Mouse (Mus musculus) heart, adult 2 months (tissue): ENCODE data around the gene Syt11. TPM values are rescaled to one million over a fixed set of nuclear protein-coding genes. Genes with fewer than 3 reads are reported as not detected.
"Not testable (repeated sequence)": the region's sequence is repeated elsewhere in the genome, so short reads cannot be mapped to it uniquely, and the experiment has no call there.

ENCODE experiments used
- DNase-seq, 2 experiments: peaks; one replicate each; pipeline ENCODE4 v3.0.0; 2021
- H3K27ac ChIP-seq: fragments of 200-600 bp; 2 replicates; pipeline ENCODE4 v1.8.1; 2022
- H3K27me3 ChIP-seq: fragments of 200-500 bp; 2 replicates; pipeline ENCODE4 v1.6.1; 2012; ENCODE audit warnings: mild to moderate bottlenecking, low read length, inconsistent platforms, mixed read lengths; ENCODE audit not compliant: control insufficient read depth, insufficient read depth
- H3K36me3 ChIP-seq: fragments of 200-500 bp; 2 replicates; pipeline ENCODE4 v1.6.1; 2012; ENCODE audit warnings: low read length, inconsistent platforms; ENCODE audit not compliant: control insufficient read depth, insufficient read depth
- H3K4me1 ChIP-seq: fragments of 200-500 bp; 2 replicates; pipeline ENCODE4 v1.6.1; 2011; ENCODE audit warnings: low read length; ENCODE audit not compliant: control insufficient read depth, insufficient read depth
- H3K4me3 ChIP-seq: fragments of 200-600 bp; 2 replicates; pipeline ENCODE4 v1.8.1; 2022
- H3K79me2 ChIP-seq: fragments of 200-500 bp; replicated peaks from 2 replicates; pipeline ENCODE4 v1.6.1; 2012; ENCODE audit warnings: mild to moderate bottlenecking, inconsistent platforms, low read length, moderate library complexity, mixed read lengths; ENCODE audit not compliant: control insufficient read depth, insufficient read depth
- H3K9ac ChIP-seq: fragments of 200-500 bp; 2 replicates; pipeline ENCODE4 v1.6.1; 2012; ENCODE audit warnings: low read depth, mild to moderate bottlenecking, control low read depth, inconsistent platforms, low read length, mixed read lengths
- CTCF ChIP-seq: fragments of 200-600 bp; IDR thresholded peaks from 2 replicates; pipeline ENCODE4 v1.8.1; 2022; ENCODE audit warnings: antibody characterized with exemption, mild to moderate bottlenecking, moderate library complexity
- EP300 ChIP-seq: fragments of 200-500 bp; IDR thresholded peaks from 2 replicates; pipeline ENCODE4 v1.6.1; 2011; ENCODE audit warnings: low read depth, low read length, control low read depth; ENCODE audit not compliant: insufficient read depth
- POLR2A ChIP-seq: fragments of 200-500 bp; IDR thresholded peaks from 2 replicates; pipeline ENCODE4 v1.6.1; 2011; ENCODE audit warnings: mild to moderate bottlenecking, low read depth, low read length, control low read depth; ENCODE audit not compliant: insufficient read depth
- WGBS: fragments of 180-500 bp; shearing (Covaris S2); methylation state at CpG from one replicate; pipeline ENCODE4 v1.1.7; 2018; 5-methylcytosine and 5-hydroxymethylcytosine counted together
- intact Hi-C: fragments of 180-260 bp; cut with DNase I; formaldehyde crosslinking; loops from one replicate; pipeline ENCODE4 v1.15.1; 2025
- long read RNA-seq: library from polyadenylated mRNA; stranded (forward); transcript quantifications from one replicate; pipeline ENCODE4 v2.0.0, GENCODE M21; 2021
- polyA plus RNA-seq: library from polyadenylated mRNA; depleted of rRNA; stranded (reverse); fragments of >200 nt; gene quantifications from 2 replicates; pipeline ENCODE4 v1.2.3, GENCODE M21; 2012; rRNA removed
- total RNA-seq, 2 experiments: library from RNA; stranded (reverse); gene quantifications; 2 replicates each; pipeline ENCODE4 v1.2.3; 2021

Gene Syt11
- total RNA-seq (1 to 10 TPM; 6.6 to 7.9 TPM), polyA plus RNA-seq (10.2 and 18.2 TPM in 2 replicates)
- long read RNA-seq, full-length matches to known transcripts, result 3 of 4 reads
- long read RNA-seq, partial matches to known transcripts, result 0 of 4 reads
- long read RNA-seq, other reads (novel, unspliced or antisense), result 1 of 4 reads

- intact Hi-C loops, H3K36me3 ChIP-seq, H3K27me3 ChIP-seq, H3K79me2 ChIP-seq, H3K4me1 ChIP-seq: not testable (repeated sequence)
- DNase-seq, result peak; percentile 56 to 64
- peak; percentile 67; the same call in 1 of the 2 replicates for TF ChIP-seq POLR2A
- Histone ChIP-seq H3K9ac (peak within 1 kb of the TSS; percentile 73), H3K27ac (peak within 1 kb of the TSS; percentile 57), H3K4me3 (peak within 1 kb of the TSS; percentile 46)
- WGBS, result 5% methylated on average over 40 of the region's 51 CpGs
Observed at GRCm38 (mm10) chr3:88774939-88775841, at the start of gene Syt11. Gene Syt11 (minus strand): TSS chr3:88775164.

- Histone ChIP-seq H3K4me1 (no peaks in the 10 kb centered on the region), H3K4me3 (no peak overlapping the region), H3K79me2 (no peaks in the 10 kb centered on the region), H3K27ac (no peak overlapping the region), H3K36me3 (peaks cover 4% of the 10 kb centered on the region), H3K9ac (no peak overlapping the region), H3K27me3 (no peaks in the 10 kb centered on the region)
- intact Hi-C loops, result no loop called here
- TF ChIP-seq CTCF, result no peak
- no peak for TF ChIP-seq EP300
- no peak for TF ChIP-seq POLR2A
- WGBS, result 77% methylated on average over 5 of the region's 5 CpGs
- no peak for DNase-seq
Observed at GRCm38 (mm10) chr3:88803910-88804540, 29.1 kb upstream of the Syt11 start.

- WGBS, result 89% methylated on average over 6 of the region's 6 CpGs
- H3K27me3 ChIP-seq, intact Hi-C loops, H3K36me3 ChIP-seq, DNase-seq, H3K4me3 ChIP-seq, H3K4me1 ChIP-seq, H3K79me2 ChIP-seq, H3K27ac ChIP-seq, H3K9ac ChIP-seq: not testable (repeated sequence)
Observed at GRCm38 (mm10) chr3:88797507-88797906, 22.5 kb upstream of the Syt11 start.

GRCm38 (mm10) chr3:88788033-88788432 is 13.1 kb upstream of the Syt11 start:
- H3K27me3 ChIP-seq, H3K79me2 ChIP-seq, intact Hi-C loops, H3K4me3 ChIP-seq, H3K9ac ChIP-seq, H3K4me1 ChIP-seq, H3K36me3 ChIP-seq, H3K27ac ChIP-seq, DNase-seq: not testable (repeated sequence)
- WGBS, result 69% methylated on average over 2 of the region's 4 CpGs

- H3K79me2 ChIP-seq, H3K36me3 ChIP-seq, intact Hi-C loops, H3K27me3 ChIP-seq, H3K4me1 ChIP-seq, H3K4me3 ChIP-seq, H3K9ac ChIP-seq, DNase-seq, H3K27ac ChIP-seq: not testable (repeated sequence)
- no CpG with 5 or more reads among the region's 8 CpGs for WGBS
Observed at GRCm38 (mm10) chr3:88786805-88787204, 11.8 kb upstream of the Syt11 start.

GRCm38 (mm10) chr3:88786323-88786722 is 11.4 kb upstream of the Syt11 start:
- DNase-seq, intact Hi-C loops, H3K4me3 ChIP-seq, H3K36me3 ChIP-seq, H3K79me2 ChIP-seq, H3K27ac ChIP-seq, H3K9ac ChIP-seq, H3K27me3 ChIP-seq, H3K4me1 ChIP-seq: not testable (repeated sequence)
- 94% methylated on average over 1 of the region's 4 CpGs for WGBS
